Mouse (Mus musculus) frontal cortex, adult 2 months (tissue): Measurements from ENCODE around the gene Col16a1. TPM values are rescaled to one million over a fixed set of nuclear protein-coding genes. Genes with fewer than 3 reads are reported as not detected.
A peak's percentile ranks its signal among the peaks of the same experiment; 100 is the strongest.

Experiments used
- DNase-seq, 2 experiments: peaks; one replicate each; pipeline ENCODE4 v3.0.0; 2022; ENCODE audit warnings: low spot score in 1 of 2; ENCODE audit errors: extremely low spot score in 1 of 2
- polyA plus RNA-seq: library from polyadenylated mRNA; depleted of rRNA; stranded (reverse); fragments of >200 nt; gene quantifications from 2 replicates; pipeline ENCODE4 v1.2.3, GENCODE M21; 2012; rRNA removed

Gene Col16a1
- polyA plus RNA-seq, result 40.4 and 40.6 TPM in 2 replicates

GRCm38 (mm10) chr4:130047331-130048202 is at the start of gene Col16a1:
Gene Col16a1 (plus strand): TSS chr4:130047840.
- DNase-seq, result peak; percentile 44 to 71

- DNase-seq, result peak; percentile 64 to 78
Observed at GRCm38 (mm10) chr4:129998124-129998523, 49.5 kb upstream of the Col16a1 start.

GRCm38 (mm10) chr4:130001710-130002109 is 45.9 kb upstream of the Col16a1 start:
- no peak for DNase-seq

DNA sequence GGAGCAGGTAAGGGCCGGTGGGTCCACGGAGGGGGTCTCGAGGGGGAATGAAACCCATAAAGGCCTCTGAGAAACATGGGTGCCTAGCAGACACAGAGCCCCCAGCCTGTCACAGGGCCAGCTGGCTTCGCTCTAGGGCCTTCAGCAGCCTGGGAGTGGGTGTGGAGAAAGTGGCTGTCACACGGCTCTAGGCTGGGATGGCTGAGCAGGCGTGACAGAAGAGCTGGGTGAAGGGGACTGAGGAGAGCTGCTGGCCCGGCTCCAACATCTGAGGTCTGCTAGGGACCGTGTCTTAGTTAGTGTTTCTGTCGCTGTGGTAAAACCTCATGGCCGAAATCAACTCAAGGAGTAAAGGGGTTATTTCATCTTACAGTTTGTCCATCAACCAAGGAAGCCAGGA is 45.5 kb upstream of the Col16a1 start:
- DNase-seq, result peak; percentile 56 to 78

- no peak for DNase-seq
Observed at GRCm38 (mm10) chr4:130005593-130005992, 42.0 kb upstream of the Col16a1 start.

DNA sequence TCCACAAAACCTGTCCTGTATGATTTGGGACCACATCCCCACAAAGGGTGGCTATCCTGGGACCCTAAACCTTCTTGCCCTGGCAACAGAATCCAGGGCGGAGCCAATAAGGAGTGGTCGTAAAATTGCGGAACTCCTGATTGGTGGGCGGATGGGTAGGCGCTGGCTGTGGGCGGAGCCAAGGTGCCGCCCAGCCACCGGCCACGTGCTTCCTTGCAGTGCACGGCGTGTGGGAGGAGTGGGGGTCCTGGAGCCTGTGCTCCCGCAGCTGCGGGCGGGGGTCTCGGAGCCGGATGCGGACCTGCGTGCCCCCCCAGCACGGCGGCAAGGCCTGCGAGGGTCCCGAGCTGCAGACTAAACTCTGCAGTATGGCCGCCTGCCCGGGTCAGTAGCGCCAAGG is 41.1 kb upstream of the Col16a1 start:
- DNase-seq, result no peak

- no peak for DNase-seq
Observed at GRCm38 (mm10) chr4:130009043-130009442, 38.6 kb upstream of the Col16a1 start.

- DNase-seq, result no peak
Observed at GRCm38 (mm10) chr4:130010723-130011122, 36.9 kb upstream of the Col16a1 start.

- DNase-seq, result no peak
Observed at GRCm38 (mm10) chr4:130012234-130012633, 35.4 kb upstream of the Col16a1 start.

GRCm38 (mm10) chr4:130013111-130013510 is 34.5 kb upstream of the Col16a1 start:
- DNase-seq, result peak; percentile 76 to 88

- DNase-seq, result no peak
Observed at GRCm38 (mm10) chr4:130016010-130016409, 31.6 kb upstream of the Col16a1 start.

- DNase-seq, result no peak
Observed at GRCm38 (mm10) chr4:130017036-130017674, 30.5 kb upstream of the Col16a1 start.

GRCm38 (mm10) chr4:130022952-130023351 is 24.7 kb upstream of the Col16a1 start:
- no peak for DNase-seq

- DNase-seq, result peak in 1 of 2 experiments; percentile 69
Observed at GRCm38 (mm10) chr4:130023511-130024231, 24.0 kb upstream of the Col16a1 start.

DNA sequence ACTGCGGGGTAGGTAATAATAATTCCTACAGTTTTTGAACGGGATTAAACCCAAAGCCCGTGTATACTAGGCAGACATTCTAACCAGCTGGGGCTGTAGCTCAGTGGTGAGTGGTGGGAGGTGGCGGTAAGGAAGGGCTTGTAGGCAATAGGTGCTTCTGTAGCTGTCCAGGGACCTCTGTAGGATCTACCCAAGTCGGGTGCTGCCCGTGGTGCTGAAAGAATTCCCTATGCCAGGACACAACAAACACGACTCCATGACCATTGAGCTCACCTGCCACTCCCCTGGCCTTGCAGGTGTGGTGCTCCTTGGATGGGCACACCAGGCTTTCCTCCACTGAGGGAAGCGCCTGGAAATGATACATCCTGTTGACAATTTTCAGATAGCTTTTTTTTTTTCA is 22.1 kb upstream of the Col16a1 start:
- DNase-seq, result no peak

DNA sequence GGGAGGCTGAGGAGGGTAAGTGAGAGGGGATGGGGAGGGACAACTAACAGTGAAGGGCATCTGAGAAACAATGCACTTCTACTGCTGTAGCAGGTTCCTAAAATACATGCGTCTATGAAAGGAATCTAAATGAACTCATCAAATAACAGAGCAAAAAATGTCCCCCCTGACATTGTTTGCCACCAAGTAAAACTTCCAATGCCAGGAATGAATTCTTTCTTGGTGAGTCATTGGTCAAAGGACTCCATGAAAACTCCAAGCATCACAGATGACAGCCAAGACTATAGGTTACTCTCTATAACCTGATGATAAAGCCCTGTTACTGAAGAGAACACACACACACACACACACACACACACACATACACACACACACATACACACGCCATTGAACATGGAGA is 16.5 kb upstream of the Col16a1 start:
- no peak for DNase-seq

- no peak for DNase-seq
Observed at GRCm38 (mm10) chr4:130033496-130033895, 14.1 kb upstream of the Col16a1 start.

GRCm38 (mm10) chr4:130036112-130036511 is 11.5 kb upstream of the Col16a1 start:
- peak in 1 of 2 experiments; percentile 71 for DNase-seq

DNA sequence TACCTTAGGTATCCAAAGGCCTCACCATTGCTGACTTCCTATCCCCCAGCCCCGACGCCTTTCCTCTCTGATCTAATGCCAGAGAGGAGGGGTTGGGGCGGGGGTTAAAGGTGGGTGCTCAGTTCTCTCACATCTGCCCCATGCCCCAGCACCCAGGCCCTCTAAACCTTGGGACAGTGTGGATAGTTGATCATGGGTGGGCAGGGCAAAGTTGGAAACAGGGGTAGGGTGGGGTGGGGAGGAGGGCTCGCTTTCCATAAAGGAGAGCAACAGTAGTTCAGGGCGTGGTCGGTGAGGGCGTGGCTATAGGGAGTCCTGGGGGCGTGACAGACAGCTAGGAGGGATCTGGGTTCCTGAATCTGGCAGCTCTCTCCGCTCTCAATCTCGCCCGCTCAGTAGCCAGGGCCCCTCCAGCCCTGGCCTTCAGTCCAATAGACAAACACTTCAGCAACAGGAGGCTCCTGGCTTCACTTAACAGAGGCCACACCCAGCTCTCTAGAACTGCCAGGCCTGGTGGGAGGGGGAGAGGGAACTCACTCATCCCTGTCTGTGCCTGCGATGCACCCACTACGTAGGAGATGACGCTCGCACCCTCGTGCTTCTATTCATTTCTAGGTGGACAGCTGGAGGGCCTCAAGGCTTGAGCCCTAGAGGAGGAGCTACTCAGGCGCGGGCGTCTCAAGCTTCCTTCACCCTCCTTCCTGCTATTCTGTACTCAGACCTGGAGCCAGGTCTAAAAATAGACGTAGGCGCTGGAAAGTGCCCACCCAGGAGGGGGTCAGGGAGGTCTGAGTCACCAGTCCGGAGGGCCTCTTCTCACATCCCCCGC is 10.9 kb upstream of the Col16a1 start:
- DNase-seq, result peak; percentile 73 to 75

GRCm38 (mm10) chr4:130039351-130039750 is 8.3 kb upstream of the Col16a1 start:
- DNase-seq, result no peak
